Mouse (Mus musculus): ENCODE data around the gene Rab2b. TPM values are rescaled to one million over a fixed set of nuclear protein-coding genes. Genes with fewer than 3 reads are reported as not detected.

The Rab2b gene
- 4.1 and 6.4 TPM in 2 replicates for total RNA-seq (2023)

DNA sequence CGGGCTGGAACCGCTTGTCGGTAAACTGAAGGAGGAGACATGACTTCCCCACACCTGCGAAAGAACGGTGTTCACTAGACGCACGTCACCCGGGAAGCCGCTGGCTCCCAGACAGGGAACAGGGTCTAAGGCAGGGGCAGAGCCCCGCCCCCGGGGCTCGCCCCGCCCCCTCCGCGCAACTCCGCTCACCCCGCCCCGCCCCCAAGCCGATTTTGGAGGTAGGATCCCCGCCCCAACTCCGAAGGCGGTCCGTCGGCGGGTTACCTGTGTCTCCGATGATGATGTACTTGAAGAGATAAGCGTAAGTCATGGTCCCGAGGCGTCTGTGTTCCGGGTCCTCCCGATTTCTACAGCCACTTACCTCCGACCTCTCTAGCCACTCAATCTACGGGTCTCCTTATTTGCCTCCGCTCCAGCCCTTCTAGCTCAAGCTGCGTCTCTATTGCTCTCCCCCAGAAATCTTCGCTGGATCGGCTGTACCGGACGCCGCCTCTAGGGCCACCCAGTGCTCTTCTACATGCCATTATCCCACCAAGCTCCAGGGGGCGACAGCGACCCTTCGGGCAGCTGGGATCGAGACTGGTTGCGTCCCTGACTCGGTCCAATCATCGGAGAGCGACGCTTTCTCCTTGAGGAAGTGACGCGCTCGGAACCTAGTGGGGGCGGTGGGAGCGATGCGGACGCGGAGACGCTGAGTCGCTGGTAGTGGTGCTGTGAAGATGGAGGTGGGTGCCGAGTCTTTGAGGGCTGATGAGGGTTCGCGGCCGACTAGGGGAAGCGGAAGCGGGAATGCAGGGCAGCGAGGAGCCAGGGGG, at the start of gene Rab2b, which contains the start of gene Tox4:
TSS of gene Rab2b (minus strand) at position 614 of the 815 bp plus-strand sequence.
TSS of gene Tox4 (plus strand) at position 215 of the 815 bp plus-strand sequence.

DNA sequence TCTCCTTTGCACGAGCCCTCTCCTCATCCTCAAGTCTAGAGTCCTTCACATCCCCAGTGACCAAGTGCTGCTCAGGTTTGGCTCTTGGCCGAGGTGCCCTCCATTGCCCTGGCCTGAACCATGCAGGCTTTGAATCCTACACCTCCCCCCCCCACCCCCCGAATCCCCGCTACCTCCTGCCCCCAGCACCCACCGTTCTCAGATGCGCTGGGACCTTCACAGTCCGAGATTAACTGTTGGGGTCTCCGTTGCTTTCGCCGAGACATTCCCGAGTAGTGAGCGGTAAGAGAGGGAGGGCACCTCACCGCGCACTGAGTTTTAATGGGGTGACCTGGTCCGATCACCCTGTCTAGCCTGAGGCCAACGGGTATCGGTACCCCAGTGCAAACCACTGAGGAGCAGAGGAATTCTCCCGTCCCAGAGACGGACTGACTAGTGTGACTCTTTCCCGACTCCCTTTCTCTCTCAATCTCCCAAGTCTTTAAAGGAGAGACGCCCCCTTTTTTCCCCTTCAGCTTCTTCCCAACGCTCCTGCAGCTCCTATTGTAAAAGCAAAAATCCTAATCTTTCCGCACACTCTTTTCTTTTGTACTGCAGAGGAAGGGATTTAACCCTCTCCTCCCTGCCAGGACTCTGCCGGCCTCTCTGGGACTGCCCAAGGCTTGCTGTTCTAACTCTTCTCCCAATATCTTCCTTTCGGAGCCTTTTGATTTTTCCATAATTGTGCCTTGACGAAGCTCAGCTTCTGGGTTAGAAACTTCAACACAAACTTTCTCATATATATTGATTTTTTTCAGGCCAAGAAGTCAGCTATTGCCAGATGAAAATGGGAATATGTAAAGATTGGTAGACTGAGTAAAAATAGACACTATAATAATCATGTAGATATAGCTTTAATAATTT, 48.8 kb upstream of the Rab2b start, which contains the start of gene Sall2:
TSS of gene Sall2 (minus strand) at position 853 of the 903 bp plus-strand sequence.

DNA sequence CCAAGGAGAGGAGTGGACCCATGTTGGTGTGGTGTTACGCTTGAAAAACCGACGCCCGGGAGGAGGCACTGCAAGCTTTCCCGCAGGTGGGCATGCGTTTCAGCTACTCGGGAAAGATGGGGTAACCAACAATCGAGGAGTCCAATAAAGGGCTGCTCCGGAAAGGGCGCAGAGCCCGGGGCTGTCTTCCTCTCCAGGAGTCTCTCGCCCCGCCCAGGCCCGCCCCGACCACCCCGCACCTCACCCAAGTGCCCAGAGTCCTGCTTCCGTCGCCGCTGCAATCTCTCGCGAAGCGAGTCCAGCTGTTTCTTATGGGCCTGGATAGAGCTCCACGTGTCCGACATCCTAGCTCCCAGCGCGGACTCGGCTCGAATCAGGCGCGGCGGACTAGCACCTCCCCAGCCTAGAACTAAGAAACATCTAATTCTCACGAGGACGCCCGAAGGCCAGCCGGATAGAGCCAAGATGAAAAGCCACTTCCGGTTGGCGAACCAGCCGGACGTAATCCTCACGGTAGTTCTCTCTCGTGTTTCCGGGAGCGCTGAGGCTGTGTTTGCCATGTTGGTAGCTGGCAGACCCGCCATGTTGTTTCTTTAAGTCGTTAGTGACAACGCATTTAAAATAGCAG, 25.4 kb upstream of the Rab2b start, which contains the start of gene Mettl3:
TSS of gene Mettl3 (minus strand) at position 485 of the 628 bp plus-strand sequence.

DNA sequence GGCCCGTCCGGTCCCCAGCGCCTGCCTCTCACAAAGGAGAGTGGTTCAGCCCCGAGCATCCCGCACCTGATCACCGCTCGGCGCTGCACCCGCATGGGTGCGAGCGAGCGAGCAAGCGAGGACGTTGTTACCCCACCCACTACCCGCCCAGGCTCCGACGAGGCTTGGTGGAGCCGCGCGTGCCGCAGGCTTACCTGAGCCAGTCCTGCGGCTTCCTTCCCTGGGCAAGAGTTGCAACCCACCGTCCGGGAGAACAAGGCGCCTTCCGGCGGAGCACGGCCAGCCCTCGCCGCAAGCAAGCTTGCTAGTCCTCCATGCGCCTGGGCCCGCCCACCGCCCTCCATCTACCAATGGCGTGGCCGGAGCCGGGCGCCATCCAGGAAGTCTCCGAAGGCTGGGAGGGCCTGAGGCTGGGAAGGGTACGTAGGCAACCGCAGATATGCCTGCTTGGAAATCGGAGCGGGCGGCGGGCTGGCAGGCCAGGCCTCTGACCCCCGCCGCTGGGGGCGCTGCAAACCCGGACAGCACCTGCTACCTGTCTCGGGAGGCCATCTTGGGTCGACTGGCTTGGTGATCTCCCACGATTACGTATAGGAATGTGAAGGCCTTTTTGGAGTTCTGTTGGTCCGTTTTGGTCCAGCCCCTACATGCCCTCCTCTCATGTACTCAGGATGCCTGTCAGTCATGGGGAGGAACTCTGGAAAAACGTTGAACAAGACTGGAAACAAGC, 21.7 kb downstream of the Rab2b start, which contains the start of gene Chd8:
TSS of gene Chd8 (minus strand) at position 297 of the 730 bp plus-strand sequence.

Other genes with a start within 250 kb of the Rab2b start
- not detected in 2 replicates for gene Olfr221, start 237.1 kb downstream of the Rab2b start, total RNA-seq (2023)
- 337 and 371 TPM in 2 replicates for gene Hnrnpc, start 175.5 kb downstream of the Rab2b start, total RNA-seq (2023)
- 0.69 and 1.1 TPM in 2 replicates for gene Rpgrip1, start 168.8 kb downstream of the Rab2b start, total RNA-seq (2023)
- 37.8 and 48.3 TPM in 2 replicates for gene Supt16, start 82.1 kb downstream of the Rab2b start, total RNA-seq (2023)
- 114 and 132 TPM in 2 replicates for gene Chd8, start 21.8 kb downstream of the Rab2b start, total RNA-seq (2023)
- gene Tox4, start 399 bp downstream of the Rab2b start, total RNA-seq (2023) = 144 and 159 TPM in 2 replicates
- 15.2 and 18.1 TPM in 2 replicates for gene Mettl3, start 25.6 kb upstream of the Rab2b start, total RNA-seq (2023)
- gene Sall2, start 49.2 kb upstream of the Rab2b start, total RNA-seq (2023) = 0.54 TPM in 2 replicates
- gene Olfr1513, start 76.9 kb upstream of the Rab2b start, total RNA-seq (2023) = not detected in 2 replicates
- not detected in 2 replicates for gene Olfr1512, start 99.6 kb upstream of the Rab2b start, total RNA-seq (2023)
- not detected in 2 replicates for gene Olfr1511, start 117.8 kb upstream of the Rab2b start, total RNA-seq (2023)
- not detected in 2 replicates for gene Olfr1510, start 134.8 kb upstream of the Rab2b start, total RNA-seq (2023)
- not detected in 2 replicates for gene Olfr1509, start 163.4 kb upstream of the Rab2b start, total RNA-seq (2023)
- gene Olfr1508, start 187.9 kb upstream of the Rab2b start, total RNA-seq (2023) = not detected in 2 replicates
- not detected in 2 replicates for gene Olfr1507, start 216.2 kb upstream of the Rab2b start, total RNA-seq (2023)

Data from neutrophil, adult 65 days (primary cell).